Mouse (Mus musculus): ENCODE measurements around the gene Gm12355. TPM values are rescaled to one million over a fixed set of nuclear protein-coding genes. Genes with fewer than 3 reads are reported as not detected.

The Gm12355 gene
- total RNA-seq, 4 experiments from 2014 or later, result 5.1 to 6.1 (median 5.4) TPM

DNA sequence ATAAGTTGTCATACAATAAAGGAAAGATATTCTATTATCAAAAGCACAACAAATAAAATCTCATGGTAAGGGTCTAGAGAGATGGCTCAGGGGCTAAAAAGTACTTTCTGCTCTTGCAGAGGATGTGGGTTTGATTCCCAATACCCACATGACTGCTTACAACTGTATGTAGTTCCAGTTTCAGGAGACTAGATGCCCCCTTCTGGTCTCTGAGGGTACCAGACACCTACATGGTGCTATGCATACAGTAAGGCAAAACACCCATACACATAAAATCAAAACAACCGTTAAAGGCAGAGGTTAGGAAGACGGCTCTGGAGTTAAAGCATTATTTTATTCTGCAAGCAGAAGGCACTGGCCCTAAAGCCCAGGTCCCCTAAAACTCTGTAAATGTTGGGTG lies 21.5 kb downstream of the Gm12355 start:
- DNase-seq (ENCODE audit: low spot score in 2 of 2), result no peak

DNA sequence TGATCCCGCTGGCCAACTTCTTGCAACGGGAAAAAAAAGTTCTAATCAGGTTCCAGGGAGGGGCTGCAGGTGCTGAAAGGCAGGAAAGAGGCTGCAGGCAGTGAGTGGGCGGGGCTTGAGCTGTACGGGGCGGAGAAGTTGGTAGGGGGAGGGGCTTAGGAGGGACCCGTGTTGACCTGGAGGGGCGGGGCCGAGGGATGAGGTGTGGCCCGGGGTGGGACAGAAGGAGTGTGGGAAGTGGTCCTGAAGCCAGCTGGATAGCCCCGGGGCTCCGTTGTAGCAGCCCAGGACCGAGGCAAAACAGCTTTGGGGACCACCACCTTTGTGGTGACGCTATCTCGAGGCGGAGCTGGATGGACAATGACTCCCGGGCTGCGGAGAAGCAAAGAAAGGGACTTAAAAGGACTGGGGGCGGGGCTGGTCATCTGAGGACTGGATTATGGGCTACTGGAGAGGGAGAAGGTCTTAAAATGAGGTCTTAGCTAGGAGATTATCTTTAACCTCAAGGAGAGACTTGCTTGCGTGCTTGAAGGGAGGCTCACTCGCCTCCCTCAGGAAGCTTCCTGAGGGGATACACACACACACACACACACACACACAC lies 23.3 kb downstream of the Gm12355 start:
- no peak for DNase-seq (ENCODE audit: low spot score in 2 of 2)

DNA sequence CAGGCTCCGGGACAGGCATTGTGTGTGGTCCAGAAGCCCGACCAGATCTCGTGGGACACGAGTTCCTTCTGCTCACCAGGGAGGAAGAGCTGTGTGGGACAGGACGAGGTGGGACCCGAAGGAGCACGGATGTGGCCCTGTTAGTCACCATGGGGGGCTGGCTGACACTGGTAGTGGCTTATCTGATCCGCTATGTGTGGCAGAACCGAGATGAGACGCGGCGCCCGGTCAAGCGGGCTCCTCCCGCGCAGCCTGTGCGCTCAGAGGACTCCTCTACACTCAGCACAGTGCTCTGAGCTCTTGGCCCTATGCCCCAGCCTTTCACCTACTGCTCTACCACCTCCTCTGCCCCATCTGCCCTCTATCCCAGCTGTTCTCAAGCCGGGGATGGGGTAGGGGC lies 26.2 kb downstream of the Gm12355 start:
- no peak for DNase-seq (ENCODE audit: low spot score in 2 of 2)

DNA sequence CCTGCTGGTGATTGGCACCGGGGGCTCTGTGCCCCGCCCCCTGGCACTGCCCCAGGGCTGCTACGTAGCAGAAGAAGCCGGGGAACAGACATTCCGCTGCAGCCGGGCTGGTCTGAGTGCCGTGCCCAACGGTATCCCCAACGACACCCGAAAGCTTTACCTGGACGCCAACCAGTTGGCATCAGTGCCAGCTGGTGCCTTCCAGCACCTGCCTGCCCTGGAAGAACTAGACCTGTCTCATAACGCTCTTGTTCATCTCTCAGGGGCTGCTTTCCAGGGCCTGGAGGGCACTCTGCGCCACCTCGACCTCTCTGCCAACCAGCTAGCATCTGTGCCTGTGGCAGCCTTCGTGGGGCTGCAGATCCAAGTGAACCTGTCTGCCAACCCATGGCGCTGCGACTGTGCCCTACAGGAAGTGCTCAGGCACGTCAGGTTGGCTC lies 26.6 kb downstream of the Gm12355 start:
- DNase-seq (ENCODE audit: low spot score in 2 of 2), result no peak

DNA sequence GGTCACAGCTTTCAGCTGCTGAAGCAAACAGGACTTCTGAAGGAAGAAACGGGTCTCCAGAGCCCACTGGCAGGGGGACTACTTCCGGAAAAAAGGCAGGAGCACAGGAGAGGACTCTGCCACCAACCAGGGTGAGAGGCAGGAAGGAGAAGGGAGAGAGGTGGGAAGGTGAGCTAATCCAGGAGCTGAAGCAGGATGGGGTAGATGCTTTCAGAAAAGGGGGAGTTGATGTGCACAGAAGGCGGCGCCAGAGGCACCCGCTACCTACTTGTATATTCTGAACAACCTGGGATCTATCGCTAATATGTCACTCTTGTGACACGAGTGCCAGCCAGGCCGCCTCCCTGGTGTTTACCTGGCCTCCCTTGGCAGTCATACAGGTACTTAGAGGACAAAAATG lies 27.5 kb downstream of the Gm12355 start, which contains the start of gene Lrrc3c:
Gene Lrrc3c, plus strand, starts transcription at position 301 of the 400 bp plus-strand sequence.
- no peak for DNase-seq (ENCODE audit: low spot score in 2 of 2)

DNA sequence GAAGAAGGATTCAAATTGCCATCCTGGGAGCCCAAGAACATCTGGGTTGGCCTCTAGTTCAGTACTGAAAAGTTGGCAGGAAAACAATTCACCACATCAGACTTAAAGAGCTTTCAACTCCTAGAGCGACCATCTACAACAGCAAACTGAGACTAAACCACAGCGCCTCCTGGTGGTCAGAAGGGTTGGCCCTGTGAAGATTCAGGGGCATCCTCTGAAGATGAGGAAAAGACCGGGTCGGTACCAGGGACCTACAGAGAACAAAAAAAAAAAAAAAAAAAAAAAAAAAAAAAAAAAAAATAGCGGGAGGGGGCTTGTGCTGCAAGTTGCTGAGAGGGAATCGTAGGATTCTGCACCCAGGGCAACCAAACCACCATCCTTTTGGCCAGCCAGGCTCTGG lies 28.1 kb downstream of the Gm12355 start:
- no peak for DNase-seq (ENCODE audit: low spot score in 2 of 2)

- no peak for DNase-seq (ENCODE audit: low spot score in 2 of 2)
Observed at GRCm38 (mm10) chr11:98595955-98596354, 29.5 kb downstream of the Gm12355 start.

- no peak for DNase-seq (ENCODE audit: low spot score in 2 of 2)
Observed at GRCm38 (mm10) chr11:98595473-98595872, 30.0 kb downstream of the Gm12355 start.

- no peak for DNase-seq (ENCODE audit: low spot score in 2 of 2)
Observed at GRCm38 (mm10) chr11:98595021-98595420, 30.4 kb downstream of the Gm12355 start.

GRCm38 (mm10) chr11:98590548-98591445 lies 34.7 kb downstream of the Gm12355 start:
- no peak for DNase-seq (ENCODE audit: low spot score in 2 of 2)

DNA sequence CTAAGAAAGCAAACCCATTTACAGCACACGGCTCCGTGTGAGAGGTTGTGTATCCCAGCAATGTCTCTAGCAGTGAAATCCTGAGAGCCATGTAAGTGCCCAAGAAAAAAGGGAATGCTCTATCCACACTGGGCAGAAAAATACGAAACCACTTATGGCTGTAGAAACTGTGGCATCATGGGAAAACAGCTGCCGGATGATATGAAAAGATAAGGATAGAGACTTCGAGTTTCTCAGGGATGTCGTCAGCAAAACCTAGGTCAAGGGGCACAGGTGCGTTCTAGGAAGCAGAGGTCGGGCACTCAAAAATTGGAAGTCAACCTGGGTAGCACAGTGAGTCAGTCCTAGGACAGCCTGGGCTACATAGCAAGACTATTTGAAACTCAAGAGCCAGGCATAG lies 36.2 kb downstream of the Gm12355 start:
- DNase-seq (ENCODE audit: low spot score in 2 of 2), result no peak

DNA sequence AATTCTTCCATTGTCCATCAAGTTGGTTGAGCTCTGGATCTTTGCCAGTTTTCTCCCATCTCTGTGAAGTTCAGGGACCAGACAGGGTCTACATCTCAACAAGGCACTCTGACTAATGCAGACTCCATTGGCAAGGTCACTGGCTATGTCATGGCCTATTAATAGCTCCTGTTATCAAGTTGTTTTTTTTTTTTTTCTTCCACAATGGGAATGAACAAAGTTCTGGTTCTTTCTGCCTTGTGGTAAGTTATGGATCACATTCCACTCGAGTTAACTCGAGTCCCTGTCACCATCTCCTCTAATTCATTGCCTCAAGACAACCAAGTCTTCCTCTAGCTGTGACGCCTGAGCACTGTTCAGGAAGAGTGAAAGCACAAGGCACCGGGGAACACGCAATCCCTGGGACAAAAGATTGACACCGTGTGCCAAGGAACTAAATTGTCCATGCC lies 36.6 kb downstream of the Gm12355 start:
- no peak for DNase-seq (ENCODE audit: low spot score in 2 of 2)

GRCm38 (mm10) chr11:98587684-98588546 lies 37.5 kb downstream of the Gm12355 start:
- DNase-seq (ENCODE audit: low spot score in 2 of 2), result peak; percentile 57 to 58

GRCm38 (mm10) chr11:98586892-98587563 lies 38.4 kb downstream of the Gm12355 start, which contains the start of gene Ormdl3:
Gene Ormdl3, minus strand, starts transcription at chr11:98587368.
- peak; percentile 97 for DNase-seq (ENCODE audit: low spot score in 2 of 2)

GRCm38 (mm10) chr11:98586087-98586891 lies 39.2 kb downstream of the Gm12355 start:
- DNase-seq (ENCODE audit: low spot score in 2 of 2), result peak in 1 of 2 experiments; percentile 9

DNA sequence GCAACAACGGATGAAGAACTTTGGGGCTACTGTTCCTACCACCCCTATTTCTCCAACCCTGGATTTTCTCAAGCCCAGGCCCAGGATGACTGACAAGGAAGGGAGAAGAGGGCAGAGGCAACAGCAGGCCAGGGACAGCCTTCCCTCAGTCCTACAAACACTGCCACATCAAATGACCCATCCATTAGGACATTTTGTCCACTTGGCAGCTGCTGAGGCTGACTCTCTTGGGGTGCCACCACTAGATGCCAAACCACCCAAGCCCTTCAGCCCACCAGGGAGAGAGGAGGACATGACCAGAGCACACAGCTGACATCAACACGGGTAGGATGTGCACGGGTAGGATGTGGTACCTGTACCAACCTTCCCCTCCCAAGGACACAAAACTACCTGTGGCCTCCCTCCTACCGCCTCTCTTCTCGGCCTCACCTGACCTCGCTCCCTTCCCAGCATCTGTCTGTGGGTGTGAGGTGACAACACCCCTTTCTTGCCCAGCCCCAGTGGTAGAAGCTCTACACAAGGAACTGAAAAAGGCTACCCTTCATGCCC lies 40.8 kb downstream of the Gm12355 start:
- DNase-seq (ENCODE audit: low spot score in 2 of 2), result no peak

- no peak for DNase-seq (ENCODE audit: low spot score in 2 of 2)
Observed at GRCm38 (mm10) chr11:98584146-98584545, 41.3 kb downstream of the Gm12355 start.

GRCm38 (mm10) chr11:98583571-98583970 lies 41.9 kb downstream of the Gm12355 start:
- DNase-seq (ENCODE audit: low spot score in 2 of 2), result no peak

GRCm38 (mm10) chr11:98583265-98583552 lies 42.3 kb downstream of the Gm12355 start:
- DNase-seq (ENCODE audit: low spot score in 2 of 2), result no peak
